Mouse (Mus musculus): ENCODE measurements around the gene 1700003F12Rik.

DNA sequence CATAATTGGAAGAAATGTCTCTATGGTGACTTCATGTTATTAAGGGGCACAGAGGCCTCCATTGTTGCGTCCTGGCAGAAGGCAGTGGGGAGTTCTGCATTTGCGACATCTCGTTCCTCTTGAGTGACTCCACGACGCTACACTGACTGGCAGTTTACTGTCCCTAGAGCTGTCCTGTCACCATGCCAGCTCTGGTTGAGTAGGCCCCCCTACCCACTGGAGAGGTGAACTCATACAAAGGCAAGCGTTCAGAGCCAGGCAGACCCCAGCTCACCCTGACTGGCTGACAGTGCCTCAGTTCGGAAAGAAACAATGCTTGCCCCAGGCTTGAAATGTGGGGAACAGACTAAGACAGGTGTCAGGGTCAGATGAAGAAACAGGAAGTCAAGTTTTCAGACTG lies 27.4 kb downstream of the 1700003F12Rik start:
- TF ChIP-seq CTCF (conservative IDR thresholded peaks at IDR 0.05; ENCODE audit: insufficient read depth, insufficient read length, low read depth, low read length) = no peak
- TF ChIP-seq POLR2A (IDR thresholded peaks at IDR 0.05; ENCODE audit: low read depth, low read length) = no peak
